8 mouse cellular contexts compared by ENCODE assay signal in genomic region chr11:89298285-89299010, GRCm38 (mm10). TPM values are rescaled to one million over a fixed set of nuclear protein-coding genes. Genes with fewer than 3 reads are reported as not detected.
A peak's percentile ranks its signal among the peaks of the same experiment; 100 is the strongest.
DNase-seq lines count a peak whose midpoint lies in the region; ATAC-seq and TF ChIP-seq lines count a peak whose summit lies in the region.

No protein-coding gene starts in this region.

- no peaks in the 10 kb centered on the region for H3K9me3 ChIP-seq in forebrain, embryonic 15.5 days
- no peaks in the 10 kb centered on the region for H3K9me3 ChIP-seq in kidney, embryonic 16.5 days (ENCODE audit: low read length)

- WGBS in cerebellum, adult 2 months: 2% methylated on average over 48 of the region's 51 CpGs
- 0% methylated on average over 44 of the region's 51 CpGs for WGBS in forebrain, embryonic 15.5 days
- WGBS in kidney, embryonic 16.5 days: 0% methylated on average over 41 of the region's 51 CpGs

- no peak for TF ChIP-seq POLR2A in cerebellum, adult 2 months (IDR thresholded peaks at IDR 0.05; ENCODE audit: borderline replicate concordance, insufficient read depth, low read length)

- H3K4me2 ChIP-seq in forebrain, embryonic 15.5 days (replicated peaks): peak overlapping the region; percentile 90
- peak overlapping the region; percentile 87 for H3K4me2 ChIP-seq in kidney, embryonic 16.5 days (replicated peaks; ENCODE audit: low read depth, low read length)

- H3K4me1 ChIP-seq in cerebellum, adult 2 months (ENCODE audit: control insufficient read depth, insufficient read depth, low read length): no peaks in the 10 kb centered on the region
- peaks cover 39% of the 10 kb centered on the region for H3K4me1 ChIP-seq in forebrain, embryonic 15.5 days
- peaks cover 29% of the 10 kb centered on the region for H3K4me1 ChIP-seq in kidney, embryonic 16.5 days (ENCODE audit: insufficient read depth, low read length)

- peaks cover 15% of the 10 kb centered on the region for H3K27me3 ChIP-seq in cerebellum, adult 2 months (ENCODE audit: control insufficient read depth, insufficient read depth, low read length)
- H3K27me3 ChIP-seq in forebrain, embryonic 15.5 days: peaks cover 3% of the 10 kb centered on the region; the same call in 1 of the 2 replicates
- H3K27me3 ChIP-seq in kidney, embryonic 16.5 days (ENCODE audit: insufficient read depth, low read length): peaks cover 25% of the 10 kb centered on the region

- DNase-seq in cerebellum, adult 2 months: peak; percentile 3 to 18
- DNase-seq in cerebellum, adult 11 months: no peak
- peak; percentile 16 to 31 for DNase-seq in right cerebral cortex, adult 2 months (ENCODE audit: low spot score in 2 of 2)
- no peak for DNase-seq in right cerebral cortex, postnatal 36 days (ENCODE audit: low spot score in 2 of 2)
- DNase-seq in lung, postnatal 14 days: peak; percentile 30
- peak; percentile 8 for DNase-seq in thymus, postnatal 25 days

- H3K9ac ChIP-seq in forebrain, embryonic 15.5 days (replicated peaks): peak overlapping the region; percentile 43
- H3K9ac ChIP-seq in kidney, embryonic 16.5 days (replicated peaks; ENCODE audit: low read length): peak overlapping the region; percentile 57

- no peak overlapping the region for H3K4me3 ChIP-seq in cerebellum, adult 2 months (replicated peaks; ENCODE audit: insufficient read depth, low read depth, low read length)
- peak overlapping the region; percentile 50 for H3K4me3 ChIP-seq in forebrain, embryonic 15.5 days
- peak overlapping the region; percentile 47 for H3K4me3 ChIP-seq in kidney, embryonic 16.5 days (ENCODE audit: low read length)

- TF ChIP-seq CTCF in cerebellum, adult 2 months (IDR thresholded peaks at IDR 0.05; ENCODE audit: borderline replicate concordance, insufficient read depth, low read depth, low read length): peak; percentile 13; the same call in 1 of the 2 replicates

- ATAC-seq in forebrain, embryonic 15.5 days (replicated peaks): peak; percentile 59
- ATAC-seq in kidney, embryonic 16.5 days (ENCODE audit: low FRiP score, low TSS enrichment): peak; percentile 66; the same call in 1 of the 2 replicates

- no peak overlapping the region for H3K27ac ChIP-seq in cerebellum, adult 2 months (ENCODE audit: insufficient read depth, low read length)
- H3K27ac ChIP-seq in forebrain, embryonic 15.5 days (replicated peaks): peak overlapping the region; percentile 77
- no peak overlapping the region; the same call in 1 of the 2 replicates for H3K27ac ChIP-seq in kidney, embryonic 16.5 days (ENCODE audit: low read length)

- no peaks in the 10 kb centered on the region for H3K36me3 ChIP-seq in forebrain, embryonic 15.5 days
- H3K36me3 ChIP-seq in kidney, embryonic 16.5 days (ENCODE audit: insufficient read depth, low read length): no peaks in the 10 kb centered on the region

RNA-seq across cellular contexts. Expression of gene Nog, which starts 3.7 kb away (rescaled TPM):
- polyA plus RNA-seq in cerebellum, adult 2 months (2012; rRNA removed): 6.7 and 7.7 TPM in 2 replicates
- 3.6 and 4.3 TPM in 2 replicates for polyA plus RNA-seq in forebrain, embryonic 15.5 days (2015; fragmentation: Nextera tagmentation; extraction: Ambion mirVana)
- polyA plus RNA-seq in kidney, embryonic 16.5 days (2015; fragmentation: Nextera tagmentation; extraction: Ambion mirVana): 0.80 and 1.0 TPM in 2 replicates

Comparison
In these comparisons a context has a peak if more than half of its experiments do, and no peak if none do; other contexts are left out.
1. DNase-seq: peak in cerebellum, adult 2 months (2 of 2), right cerebral cortex, adult 2 months (2 of 2), lung, postnatal 14 days (single experiment) and thymus, postnatal 25 days (single experiment); none in cerebellum, adult 11 months (single experiment) and right cerebral cortex, postnatal 36 days (0 of 2).